In genomic region chr11:99129287-99129686, GRCm38 (mm10) we compare ENCODE assay signal across 30 mouse cellular contexts. TPM values are rescaled to one million over a fixed set of nuclear protein-coding genes. Genes with fewer than 3 reads are reported as not detected.
DNase-seq lines count a peak whose midpoint lies in the region; ATAC-seq and TF ChIP-seq lines count a peak whose summit lies in the region.
"Had no signal": no experiment of that assay in that cellular context is flagged by ENCODE, and none has a peak within 500 bp of the region (broad histone marks: within the 10 kb centered on the region; RNA-seq: fewer than 3 reads in every experiment).

No protein-coding gene starts in this region.

- no peaks in the 10 kb centered on the region for H3K27me3 ChIP-seq in heart, embryonic 10.5 days (ENCODE audit: insufficient read depth, poor library complexity, severe bottlenecking)
- H3K27me3 ChIP-seq in midbrain, postnatal 0 days (ENCODE audit: insufficient read depth, low read length) = no peaks in the 10 kb centered on the region
- no peaks in the 10 kb centered on the region for H3K27me3 ChIP-seq in midbrain, embryonic 10.5 days (ENCODE audit: low read depth, poor library complexity, severe bottlenecking)
- no peaks in the 10 kb centered on the region for H3K27me3 ChIP-seq in limb, embryonic 10.5 days (ENCODE audit: low read depth, poor library complexity, severe bottlenecking)
- H3K27me3 ChIP-seq: embryonic facial prominence, embryonic 15.5 days; forebrain, embryonic 12.5 days; heart, embryonic 15.5 days; limb, embryonic 13.5 days; midbrain, embryonic 13.5 days had no signal

- peak overlapping the region; percentile 52; the same call in 1 of the 2 replicates for H3K27ac ChIP-seq in heart, embryonic 10.5 days
- H3K27ac ChIP-seq in midbrain, postnatal 0 days (ENCODE audit: low read depth, low read length) = no peak overlapping the region
- H3K27ac ChIP-seq in midbrain, embryonic 10.5 days (replicated peaks) = no peak overlapping the region
- H3K27ac ChIP-seq in limb, embryonic 10.5 days = peak overlapping the region; percentile 43
- H3K27ac ChIP-seq: embryonic facial prominence, embryonic 15.5 days; forebrain, embryonic 12.5 days; heart, embryonic 15.5 days; left cerebral cortex, adult 2 months; limb, embryonic 13.5 days; midbrain, embryonic 13.5 days had no signal

- H3K36me3 ChIP-seq in heart, embryonic 10.5 days = no peaks in the 10 kb centered on the region
- H3K36me3 ChIP-seq in midbrain, postnatal 0 days (ENCODE audit: insufficient read depth, low read length) = no peaks in the 10 kb centered on the region
- no peaks in the 10 kb centered on the region for H3K36me3 ChIP-seq in midbrain, embryonic 10.5 days
- H3K36me3 ChIP-seq in limb, embryonic 10.5 days = no peaks in the 10 kb centered on the region
- H3K36me3 ChIP-seq: embryonic facial prominence, embryonic 15.5 days; forebrain, embryonic 12.5 days; heart, embryonic 15.5 days; limb, embryonic 13.5 days; midbrain, embryonic 13.5 days had no signal

- no peak for DNase-seq in heart, embryonic 10.5 days (ENCODE audit: low spot score)
- no peak for DNase-seq in heart, postnatal 14 days
- DNase-seq in midbrain, postnatal 0 days (ENCODE audit: low spot score) = peak; percentile 51
- DNase-seq in midbrain, embryonic 10.5 days (ENCODE audit: low spot score) = no peak
- peak; percentile 79 for DNase-seq in NIH3T3 (ENCODE audit: low read depth)
- DNase-seq in limb, embryonic 10.5 days (ENCODE audit: low spot score) = no peak
- no peak for DNase-seq in cerebellum, postnatal 36 days
- DNase-seq: adrenal gland, postnatal 14 days; cerebellum, adult 11-12 months; cerebellum, adult 9-11 months; forebrain, postnatal 0 days; gastrocnemius, postnatal 10 days; heart, postnatal 36 days; kidney, postnatal 14 days; lung, postnatal 4 days had no signal

- peaks cover 90% of the 10 kb centered on the region for H3K4me1 ChIP-seq in heart, embryonic 10.5 days
- H3K4me1 ChIP-seq in midbrain, postnatal 0 days (ENCODE audit: insufficient read depth, low read length) = peaks cover 7% of the 10 kb centered on the region
- H3K4me1 ChIP-seq in midbrain, embryonic 10.5 days = peaks cover 66% of the 10 kb centered on the region
- H3K4me1 ChIP-seq in limb, embryonic 10.5 days = peaks cover 97% of the 10 kb centered on the region

- H3K9ac ChIP-seq in midbrain, postnatal 0 days (replicated peaks; ENCODE audit: low read length, poor library complexity, severe bottlenecking) = no peak overlapping the region
- H3K9ac ChIP-seq: embryonic facial prominence, embryonic 15.5 days; forebrain, embryonic 12.5 days; forebrain, postnatal 0 days; heart, embryonic 15.5 days; limb, embryonic 13.5 days; midbrain, embryonic 13.5 days had no signal

- intact Hi-C loops in heart, postnatal 14 days (cut with DNase I) = loop anchor here (5.0 to 10.0 kb wide), 2 partner anchors 147 to 274 kb away; partner anchors contain the start of gene Gjd3

- no peak for ATAC-seq in midbrain, postnatal 0 days (ENCODE audit: low FRiP score)
- ATAC-seq: forebrain, postnatal 0 days; intestine, postnatal 0 days; midbrain, embryonic 13.5 days had no signal

- no peak overlapping the region for H3K4me2 ChIP-seq in midbrain, postnatal 0 days (ENCODE audit: low read depth, low read length, poor library complexity, severe bottlenecking)
- H3K4me2 ChIP-seq: embryonic facial prominence, embryonic 15.5 days; forebrain, embryonic 12.5 days; heart, embryonic 15.5 days; limb, embryonic 13.5 days; liver, embryonic 11.5 days; midbrain, embryonic 13.5 days had no signal

- no peak for TF ChIP-seq CTCF in midbrain, postnatal 0 days (IDR thresholded peaks at IDR 0.05)

- WGBS in heart, embryonic 10.5 days = 39% methylated on average over 2 of the region's 2 CpGs
- WGBS in midbrain, postnatal 0 days = 35% methylated on average over 2 of the region's 2 CpGs
- WGBS in midbrain, embryonic 10.5 days = 65% methylated on average over 2 of the region's 2 CpGs
- 15% methylated on average over 2 of the region's 2 CpGs for WGBS in limb, embryonic 10.5 days

- no peaks in the 10 kb centered on the region for H3K9me3 ChIP-seq in heart, embryonic 10.5 days
- no peaks in the 10 kb centered on the region for H3K9me3 ChIP-seq in midbrain, postnatal 0 days (ENCODE audit: low read length)
- H3K9me3 ChIP-seq in midbrain, embryonic 10.5 days (replicated peaks) = no peaks in the 10 kb centered on the region
- no peaks in the 10 kb centered on the region for H3K9me3 ChIP-seq in limb, embryonic 10.5 days (replicated peaks)
- H3K9me3 ChIP-seq: embryonic facial prominence, embryonic 15.5 days; forebrain, embryonic 12.5 days; heart, embryonic 15.5 days; limb, embryonic 13.5 days; megakaryocyte, embryonic 14.5 days; midbrain, embryonic 13.5 days had no signal

- H3K4me3 ChIP-seq in heart, embryonic 10.5 days = no peak overlapping the region
- H3K4me3 ChIP-seq in midbrain, postnatal 0 days (ENCODE audit: low read depth, low read length) = no peak overlapping the region
- no peak overlapping the region for H3K4me3 ChIP-seq in midbrain, embryonic 10.5 days
- H3K4me3 ChIP-seq in limb, embryonic 10.5 days = no peak overlapping the region
- H3K4me3 ChIP-seq: embryonic facial prominence, embryonic 15.5 days; forebrain, embryonic 12.5 days; heart, embryonic 15.5 days; left cerebral cortex, adult 2 months; limb, embryonic 13.5 days; megakaryocyte, embryonic 14.5 days; midbrain, embryonic 13.5 days had no signal

RNA-seq across cellular contexts. Expression of gene Ccr7, which starts 25.6 kb away (rescaled TPM):
- 0.25 and 0.78 TPM in 2 replicates for polyA plus RNA-seq in heart, embryonic 10.5 days (2016; fragmentation: Nextera tagmentation; extraction: Ambion mirVana)
- total RNA-seq in heart, postnatal 14 days (2021) = under 1 TPM; 0.45 to 0.80 TPM
- not detected in 2 replicates for total RNA-seq in midbrain, postnatal 0 days (2014; rRNA removed)
- not detected in 2 replicates for polyA plus RNA-seq in midbrain, postnatal 0 days (2015; fragmentation: Nextera tagmentation; extraction: Ambion mirVana)
- polyA plus RNA-seq in midbrain, embryonic 10.5 days (2016; fragmentation: Nextera tagmentation; extraction: Ambion mirVana) = 0.14 TPM in 1 of 2 replicates, not detected in the other
- polyA plus RNA-seq in limb, embryonic 10.5 days (2016; fragmentation: Nextera tagmentation; extraction: Ambion mirVana) = 0.82 and 1.3 TPM in 2 replicates
- total RNA-seq: common myeloid progenitor, adult 5-6 weeks; granulocyte monocyte progenitor cell, adult 5-6 weeks; layer of hippocampus, adult 18-20 months; layer of hippocampus, postnatal 14 days; left cerebral cortex, adult 2 months had no signal
- polyA plus RNA-seq: forebrain, embryonic 12.5 days; kidney, embryonic 14.5 days; midbrain, embryonic 13.5 days had no signal

RNA-seq across cellular contexts. Expression of gene Tns4, which starts 40.2 kb away (rescaled TPM):
- 0.36 TPM in 2 replicates for polyA plus RNA-seq in heart, embryonic 10.5 days (2016; fragmentation: Nextera tagmentation; extraction: Ambion mirVana)
- under 1 TPM in 1 of 2 experiments, not detected in 1; 0.15 TPM for total RNA-seq in heart, postnatal 14 days (2021)
- 0.38 TPM in 2 replicates for total RNA-seq in midbrain, postnatal 0 days (2014; rRNA removed)
- 0.17 and 0.26 TPM in 2 replicates for polyA plus RNA-seq in midbrain, postnatal 0 days (2015; fragmentation: Nextera tagmentation; extraction: Ambion mirVana)
- polyA plus RNA-seq in midbrain, embryonic 10.5 days (2016; fragmentation: Nextera tagmentation; extraction: Ambion mirVana) = 0.55 and 0.84 TPM in 2 replicates
- 0.74 and 1.4 TPM in 2 replicates for polyA plus RNA-seq in limb, embryonic 10.5 days (2016; fragmentation: Nextera tagmentation; extraction: Ambion mirVana)
- total RNA-seq: gastrocnemius, postnatal 10 days; MEL had no signal
- polyA plus RNA-seq: forebrain, postnatal 0 days; liver, embryonic 11.5 days had no signal

Comparison
In these comparisons a context has a peak if more than half of its experiments do, and no peak if none do; other contexts are left out.
1. DNase-seq: peak in midbrain, postnatal 0 days (single experiment) and NIH3T3 (single experiment); none in heart, embryonic 10.5 days (single experiment), heart, postnatal 14 days (0 of 2), midbrain, embryonic 10.5 days (single experiment), limb, embryonic 10.5 days (single experiment) and cerebellum, postnatal 36 days (0 of 2).
2. H3K27ac ChIP-seq: peak in heart, embryonic 10.5 days (single experiment) and limb, embryonic 10.5 days (single experiment); none in midbrain, postnatal 0 days (single experiment) and midbrain, embryonic 10.5 days (single experiment).